Mouse (Mus musculus): ENCODE results near the gene Ripor2.

GRCm38 (mm10) chr13:24756756-24757155 is 174.8 kb downstream of the Ripor2 start:
- TF ChIP-seq POLR2A (IDR thresholded peaks at IDR 0.05; ENCODE audit: insufficient read depth, low read depth, low read length) (no peak), CTCF (IDR thresholded peaks at IDR 0.05; ENCODE audit: insufficient read depth, low read depth, low read length) (no peak)
